Mouse (Mus musculus) ES-E14 (cell line): ENCODE measurements around the gene Plekha3.

Source experiments
- CHD2 ChIP-seq: IDR thresholded peaks from 2 replicates; pipeline ENCODE4 v1.6.1; 2014; ENCODE audit warnings: mild to moderate bottlenecking, low read depth, low read length, inconsistent platforms
- HCFC1 ChIP-seq: IDR thresholded peaks from 2 replicates; pipeline ENCODE4 v1.6.1; 2012; ENCODE audit warnings: low read length, inconsistent platforms, borderline replicate concordance; ENCODE audit not compliant: insufficient read depth
- ZC3H11A ChIP-seq: IDR thresholded peaks from 2 replicates; pipeline ENCODE4 v1.6.1; 2012; ENCODE audit warnings: low read depth, mild to moderate bottlenecking, inconsistent platforms, low read length, borderline replicate concordance
- ZNF384 ChIP-seq: IDR thresholded peaks from 2 replicates; pipeline ENCODE4 v1.6.1; 2012; ENCODE audit warnings: low read depth, low read length, inconsistent platforms

DNA sequence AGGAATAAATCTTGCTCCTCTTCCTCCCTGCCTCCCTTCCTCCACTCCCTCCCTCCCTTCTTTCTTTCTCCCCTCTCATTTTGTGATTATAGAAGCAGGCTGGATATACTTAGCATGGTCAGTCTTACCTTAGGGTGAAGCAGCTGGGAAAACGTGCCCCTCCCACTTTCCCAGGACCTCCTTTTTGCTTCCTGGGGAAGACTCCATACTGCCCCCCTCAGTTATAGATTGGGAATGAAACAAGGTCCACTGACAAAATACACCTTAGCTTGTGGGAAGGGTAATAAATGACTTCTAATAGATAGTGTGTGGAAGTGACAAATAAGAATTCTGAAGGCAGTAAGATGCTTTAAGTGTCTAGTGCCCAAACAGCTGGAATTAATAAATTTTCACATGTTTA lies 19.1 kb upstream of the Plekha3 start:
- no peak for TF ChIP-seq ZC3H11A
- no peak for TF ChIP-seq ZNF384
- no peak for TF ChIP-seq CHD2
- no peak for TF ChIP-seq HCFC1
